Mouse (Mus musculus) hindbrain, embryonic 10.5 days (tissue): ENCODE data around the gene Tex36. TPM values are rescaled to one million over a fixed set of nuclear protein-coding genes. Genes with fewer than 3 reads are reported as not detected.

Experiments
- DNase-seq: peaks from one replicate; pipeline ENCODE4 v3.0.0-alpha.2; 2017; ENCODE audit warnings: low spot score
- H3K27ac ChIP-seq: fragments of 300-500 bp; sonication (generic); 2 replicates; pipeline ENCODE4 v1.5.1; 2016; ENCODE audit warnings: mild to moderate bottlenecking, moderate library complexity
- H3K27me3 ChIP-seq: fragments of 300-500 bp; sonication (generic); 2 replicates; pipeline ENCODE4 v1.6.1; 2016; ENCODE audit warnings: mild to moderate bottlenecking; ENCODE audit not compliant: poor library complexity, insufficient read depth, severe bottlenecking
- H3K36me3 ChIP-seq: fragments of 300-500 bp; sonication (generic); 2 replicates; pipeline ENCODE4 v1.6.1; 2016; ENCODE audit warnings: mild to moderate bottlenecking, moderate library complexity
- H3K4me1 ChIP-seq: fragments of 300-500 bp; sonication (generic); replicated peaks from 2 replicates; pipeline ENCODE4 v1.6.1; 2016; ENCODE audit warnings: mild to moderate bottlenecking
- H3K4me3 ChIP-seq: fragments of 300-500 bp; sonication (generic); 2 replicates; pipeline ENCODE4 v1.5.1; 2016; ENCODE audit warnings: mild to moderate bottlenecking, moderate library complexity
- H3K9me3 ChIP-seq: fragments of 300-500 bp; sonication (generic); 2 replicates; pipeline ENCODE4 v1.6.1; 2016; ENCODE audit warnings: mild to moderate bottlenecking, moderate library complexity
- WGBS: fragments of 180-500 bp; shearing (Covaris S2); methylation state at CpG from one replicate; pipeline ENCODE4 v1.1.7; 2016; 5-methylcytosine and 5-hydroxymethylcytosine counted together
- polyA plus RNA-seq: library from polyadenylated mRNA; unstranded; fragments of >200 nt; fragmentation: Nextera tagmentation; extraction: Ambion mirVana; gene quantifications from 2 replicates; pipeline ENCODE4 v1.2.1, GENCODE M21; 2016

Gene Tex36
- polyA plus RNA-seq = 0.16 TPM in 1 of 2 replicates, not detected in the other

DNA sequence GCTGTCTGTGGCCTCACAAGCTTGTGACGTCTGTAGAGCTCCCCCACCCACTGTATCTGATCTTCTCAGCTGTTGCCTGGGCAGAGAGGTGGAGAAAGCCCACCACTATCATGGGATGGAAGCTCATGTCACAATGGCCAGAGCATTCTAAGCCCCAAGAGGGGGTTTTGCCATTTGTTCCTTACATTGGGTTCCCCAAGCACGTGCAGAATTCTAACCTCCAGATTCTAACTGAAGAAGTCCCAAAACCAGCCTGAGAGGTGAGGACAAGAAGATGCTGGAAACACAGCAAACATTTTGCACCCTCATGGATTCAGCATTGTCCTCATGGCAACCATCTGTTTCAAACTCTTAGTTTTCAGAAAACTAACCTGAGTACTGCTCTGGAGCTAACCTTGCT is at the start of gene Tex36:
TSS of gene Tex36 (minus strand) at position 101 of the 400 bp plus-strand sequence.
- Histone ChIP-seq H3K4me1 (peaks cover 5% of the 10 kb centered on the region; the same call in 1 of the 2 replicates), H3K4me3 (no peak within 1 kb of the TSS), H3K27ac (no peak within 1 kb of the TSS), H3K27me3 (no peaks in the 10 kb centered on the region), H3K36me3 (no peaks in the 10 kb centered on the region), H3K9me3 (no peaks in the 10 kb centered on the region)
- WGBS = 60% methylated on average over 2 of the region's 2 CpGs
- no peak for DNase-seq

DNA sequence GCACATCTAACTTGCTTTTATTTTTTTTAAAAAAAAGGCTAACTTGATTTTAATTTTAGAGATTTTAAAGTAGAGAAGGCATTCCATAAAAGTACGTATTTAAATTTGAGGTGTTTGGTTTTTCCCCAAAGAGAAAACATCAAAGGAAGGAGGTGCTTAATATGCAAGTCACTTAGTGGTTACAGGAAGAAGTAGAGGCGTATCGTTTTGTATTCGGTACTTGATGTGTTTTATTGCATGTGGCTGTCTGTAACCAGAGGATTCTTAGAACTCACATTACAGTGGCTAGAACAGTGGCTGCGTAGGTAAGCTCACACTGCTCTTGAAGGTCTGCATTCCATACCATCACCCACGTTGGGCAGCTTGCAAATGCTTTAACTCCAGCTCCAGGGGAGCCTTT is 43.8 kb upstream of the Tex36 start:
- H3K4me1 ChIP-seq = no peaks in the 10 kb centered on the region
- no peaks in the 10 kb centered on the region for H3K9me3 ChIP-seq
- 90% methylated on average over 6 of the region's 6 CpGs for WGBS
- no peak for DNase-seq
- no peak overlapping the region for H3K4me3 ChIP-seq
- H3K27me3 ChIP-seq = no peaks in the 10 kb centered on the region
- no peak overlapping the region for H3K27ac ChIP-seq
- peaks cover 100% of the 10 kb centered on the region for H3K36me3 ChIP-seq

DNA sequence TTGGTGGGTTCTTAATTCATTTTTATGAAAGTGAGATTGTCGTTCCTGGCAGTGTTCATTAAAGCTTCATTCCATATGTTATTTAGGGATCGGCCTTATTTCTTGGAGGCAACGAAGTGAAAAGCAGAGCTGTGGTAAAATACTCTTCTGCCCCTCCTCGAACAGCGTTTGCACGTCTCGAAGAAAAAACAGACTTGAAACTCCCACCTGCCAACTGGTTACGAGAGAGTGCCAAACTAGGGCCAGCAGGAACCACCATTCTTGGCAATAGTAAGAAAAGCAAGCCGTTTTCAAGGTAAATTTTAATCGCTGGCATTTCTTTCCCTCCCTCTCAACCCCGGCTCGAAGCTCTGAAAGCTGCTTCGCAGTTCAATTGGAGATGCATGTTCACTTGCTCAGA is 36.9 kb upstream of the Tex36 start:
- Histone ChIP-seq H3K9me3 (no peaks in the 10 kb centered on the region), H3K36me3 (peaks cover 48% of the 10 kb centered on the region), H3K27me3 (no peaks in the 10 kb centered on the region), H3K4me3 (peak overlapping the region; percentile 87; the same call in 1 of the 2 replicates), H3K27ac (no peak overlapping the region), H3K4me1 (peaks cover 16% of the 10 kb centered on the region)
- WGBS = 92% methylated on average over 13 of the region's 13 CpGs
- DNase-seq = no peak

DNA sequence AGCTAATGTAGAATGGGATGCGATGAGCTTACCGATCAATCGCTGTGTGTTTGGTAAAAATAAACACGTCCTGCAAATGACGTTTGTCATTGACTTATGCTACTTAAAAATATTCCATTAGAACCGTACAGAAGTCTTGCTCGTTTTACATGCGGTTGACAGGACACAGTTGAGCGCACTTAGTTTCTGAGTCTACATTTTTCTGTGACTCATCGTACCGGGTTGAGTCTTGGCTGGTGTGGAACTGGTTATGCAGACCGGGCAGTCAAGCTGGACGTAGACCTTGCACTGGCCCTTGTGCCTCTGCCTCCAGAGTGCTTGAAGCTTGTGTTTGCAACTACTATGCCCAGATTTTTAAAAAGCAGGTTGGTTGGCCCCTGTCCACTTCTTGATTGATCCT is 36.3 kb upstream of the Tex36 start:
- DNase-seq = no peak
- H3K27me3 ChIP-seq = no peaks in the 10 kb centered on the region
- H3K4me1 ChIP-seq = peaks cover 16% of the 10 kb centered on the region
- peaks cover 43% of the 10 kb centered on the region for H3K36me3 ChIP-seq
- H3K9me3 ChIP-seq = no peaks in the 10 kb centered on the region
- peak overlapping the region; percentile 87 for H3K4me3 ChIP-seq
- 16% methylated on average over 13 of the region's 13 CpGs for WGBS
- H3K27ac ChIP-seq = peak overlapping the region; percentile 97

DNA sequence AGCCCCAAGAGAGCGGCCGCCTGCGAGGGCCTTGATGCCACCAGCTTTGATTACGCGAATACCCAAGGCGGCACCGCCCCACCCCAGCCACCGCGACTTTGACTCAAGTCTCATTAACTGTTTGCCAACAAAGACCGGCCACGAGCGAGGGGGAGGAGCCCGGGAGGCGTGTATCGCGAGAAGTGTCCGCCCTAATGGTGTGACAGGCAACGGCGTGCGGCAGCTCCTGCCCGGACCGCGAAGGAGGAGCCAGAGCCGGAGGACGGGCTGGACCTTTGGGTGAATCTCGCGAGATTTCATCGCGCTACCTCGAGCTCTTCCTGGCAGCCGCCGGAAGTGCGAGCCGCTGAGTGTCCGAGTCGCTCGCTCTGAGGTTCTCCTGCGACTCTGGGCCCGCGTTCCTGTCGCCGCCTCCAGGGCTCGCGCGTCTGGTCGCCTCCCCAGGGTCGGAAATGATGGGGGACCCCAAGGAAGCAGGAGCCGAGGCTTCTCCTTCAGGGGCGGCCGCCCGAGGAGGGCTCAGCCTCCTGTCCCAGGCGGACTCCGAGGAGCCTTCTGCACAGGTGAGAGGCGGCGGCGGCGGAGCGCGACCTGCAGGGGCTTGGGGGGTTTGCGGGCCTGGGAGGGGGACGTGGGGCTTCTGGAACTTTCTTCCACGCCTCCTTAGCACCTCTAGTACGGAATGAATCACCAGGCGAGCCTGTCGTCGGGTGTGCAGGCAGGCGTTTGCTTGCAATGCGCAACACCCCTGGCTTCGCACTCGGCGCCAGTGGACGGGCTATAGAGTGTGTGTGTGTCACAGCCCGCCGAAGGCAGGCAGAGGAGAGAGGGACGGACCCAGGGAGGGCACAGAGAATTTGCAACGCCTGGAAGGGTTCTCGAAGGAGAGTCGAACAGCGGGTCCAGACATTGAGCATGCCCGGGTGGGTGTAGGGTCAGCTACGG is 35.7 kb upstream of the Tex36 start, which contains the start of gene Edrf1:
TSS of gene Edrf1 (plus strand) at position 183 of the 945 bp plus-strand sequence.
- Histone ChIP-seq H3K9me3 (no peaks in the 10 kb centered on the region), H3K27ac (peak within 1 kb of the TSS; percentile 97), H3K4me1 (peaks cover 16% of the 10 kb centered on the region), H3K4me3 (peak within 1 kb of the TSS; percentile 87), H3K36me3 (peaks cover 37% of the 10 kb centered on the region), H3K27me3 (no peaks in the 10 kb centered on the region)
- DNase-seq = peak; percentile 99
- under 1% methylated on average over 81 of the region's 81 CpGs for WGBS

DNA sequence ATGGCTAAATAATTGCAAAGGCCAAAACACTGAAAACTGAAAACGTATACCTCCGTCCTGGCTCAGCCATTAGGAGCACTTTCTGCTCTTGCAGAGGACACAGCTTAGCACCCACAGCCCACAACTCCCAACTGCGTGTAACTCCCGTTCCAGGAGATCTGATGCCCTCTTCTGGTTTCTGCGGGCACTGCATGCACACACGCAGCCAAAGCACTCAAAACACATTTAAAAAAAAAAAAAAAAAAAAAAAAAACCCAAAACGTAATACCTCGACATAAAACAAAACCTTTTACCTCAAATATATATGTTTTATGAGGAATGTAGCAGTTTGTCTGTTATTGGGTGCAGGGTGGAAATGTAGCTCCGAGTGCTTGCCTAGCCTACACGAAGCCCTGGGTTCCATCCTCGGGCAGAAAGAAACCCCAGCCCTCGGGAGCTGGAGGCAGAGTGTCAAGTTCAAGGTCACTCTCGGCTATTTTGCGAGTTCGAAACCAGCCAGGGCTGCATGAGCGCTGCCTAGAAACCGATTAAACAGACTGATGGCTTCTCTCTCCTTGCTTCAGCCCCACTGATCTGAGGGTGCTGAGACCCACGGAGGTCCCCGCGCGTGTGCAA is 34.9 kb upstream of the Tex36 start:
- peak; percentile 89 for DNase-seq
- Histone ChIP-seq H3K27me3 (no peaks in the 10 kb centered on the region), H3K9me3 (no peaks in the 10 kb centered on the region), H3K27ac (peak overlapping the region; percentile 97), H3K4me1 (peaks cover 16% of the 10 kb centered on the region), H3K36me3 (peaks cover 29% of the 10 kb centered on the region), H3K4me3 (peak overlapping the region; percentile 87)
- WGBS = 2% methylated on average over 21 of the region's 21 CpGs

DNA sequence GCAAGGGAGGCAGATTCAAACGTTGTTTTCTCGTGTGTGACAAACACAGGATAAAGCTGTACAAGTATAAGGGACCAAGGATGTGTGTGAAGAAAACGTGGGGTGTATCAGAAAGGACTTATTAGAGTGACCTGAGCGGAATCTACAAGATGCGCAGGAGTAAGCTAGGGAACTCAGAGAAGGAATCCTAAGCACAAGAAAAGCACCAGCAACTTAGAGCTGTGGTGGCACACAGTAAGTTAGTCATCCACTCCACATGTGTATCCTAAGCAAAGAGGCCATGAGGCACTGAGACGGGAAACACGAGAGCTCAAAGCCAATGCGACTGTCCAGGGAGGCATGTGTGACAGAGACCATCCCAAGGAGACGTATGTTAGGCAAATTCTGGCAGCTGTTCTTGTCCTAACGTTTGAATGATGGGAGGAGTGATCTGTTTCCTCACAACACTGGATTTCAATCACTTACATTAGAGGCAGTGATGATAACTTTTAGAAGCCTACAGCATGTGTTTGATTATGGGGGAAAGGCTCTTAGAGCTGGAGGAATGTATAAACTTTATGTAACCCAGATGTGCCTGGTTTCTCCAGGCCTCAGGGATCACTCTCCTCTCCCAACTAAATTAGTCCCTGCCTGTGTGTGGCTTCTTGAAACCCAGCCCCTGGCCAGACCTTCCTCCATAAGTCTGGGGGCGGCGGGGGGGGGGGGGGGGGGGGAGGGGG is 33.1 kb upstream of the Tex36 start:
- Histone ChIP-seq H3K27me3 (no peaks in the 10 kb centered on the region), H3K9me3 (no peaks in the 10 kb centered on the region), H3K4me3 (no peak overlapping the region), H3K27ac (no peak overlapping the region), H3K4me1 (peaks cover 16% of the 10 kb centered on the region), H3K36me3 (peaks cover 11% of the 10 kb centered on the region)
- DNase-seq = peak; percentile 29
- WGBS = 60% methylated on average over 10 of the region's 12 CpGs

DNA sequence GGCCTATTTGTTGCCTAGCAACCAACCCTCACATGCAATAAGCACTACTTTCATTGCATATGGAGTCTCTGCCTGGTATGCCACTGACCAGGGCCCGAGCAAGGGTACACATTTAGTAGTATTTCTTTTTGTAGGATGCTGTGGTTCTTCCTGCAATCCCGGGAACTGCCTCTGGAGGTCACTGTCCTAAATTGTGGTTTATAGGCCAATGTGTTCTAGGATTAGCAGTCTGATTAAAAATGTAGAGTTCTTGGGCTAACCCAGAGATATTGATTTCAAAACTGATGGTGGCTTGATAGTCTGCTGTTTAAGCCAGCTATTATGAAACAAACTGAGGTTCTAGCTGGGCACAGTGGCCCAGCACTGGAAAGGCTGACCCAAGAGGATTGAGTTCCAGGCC is 30.5 kb upstream of the Tex36 start:
- peaks cover 5% of the 10 kb centered on the region for H3K4me1 ChIP-seq
- WGBS = 23% methylated on average over 2 of the region's 2 CpGs
- H3K36me3 ChIP-seq = no peaks in the 10 kb centered on the region
- peak; percentile 64 for DNase-seq
- H3K9me3 ChIP-seq = no peaks in the 10 kb centered on the region
- H3K4me3 ChIP-seq = no peak overlapping the region
- H3K27me3 ChIP-seq = no peaks in the 10 kb centered on the region
- H3K27ac ChIP-seq = no peak overlapping the region

DNA sequence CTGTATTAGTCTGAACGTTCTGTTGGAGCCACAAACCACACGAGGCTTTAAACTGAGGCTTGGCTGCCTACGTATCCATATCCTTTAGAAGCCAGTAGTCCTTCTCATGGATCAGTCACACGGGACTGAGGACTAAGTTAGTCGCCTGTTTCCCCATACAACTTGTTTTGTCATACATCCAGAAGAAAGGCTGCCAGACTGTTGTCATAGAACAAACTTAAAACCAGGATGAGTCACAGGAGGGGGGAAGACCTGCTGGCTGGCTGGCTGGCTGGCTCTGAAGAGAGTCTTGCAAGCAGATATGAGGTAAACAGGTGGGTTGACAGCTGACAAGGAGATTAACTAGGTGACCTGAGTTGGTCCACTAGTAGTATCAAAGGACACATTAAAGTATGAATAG is 28.9 kb upstream of the Tex36 start:
- Histone ChIP-seq H3K36me3 (no peaks in the 10 kb centered on the region), H3K4me3 (no peak overlapping the region), H3K4me1 (peaks cover 13% of the 10 kb centered on the region), H3K9me3 (no peaks in the 10 kb centered on the region), H3K27me3 (no peaks in the 10 kb centered on the region), H3K27ac (no peak overlapping the region)
- no peak for DNase-seq
- 81% methylated on average over 5 of the region's 5 CpGs for WGBS

- H3K4me1 ChIP-seq = peaks cover 13% of the 10 kb centered on the region
- no peaks in the 10 kb centered on the region for H3K36me3 ChIP-seq
- no peaks in the 10 kb centered on the region for H3K27me3 ChIP-seq
- DNase-seq = peak; percentile 34
- 39% methylated on average over 14 of the region's 14 CpGs for WGBS
- H3K27ac ChIP-seq = peak overlapping the region; percentile 64
- no peaks in the 10 kb centered on the region for H3K9me3 ChIP-seq
- no peak overlapping the region for H3K4me3 ChIP-seq
These were observed 25.4 kb upstream of the Tex36 start for GRCm38 (mm10) chr7:133627184-133627936.

DNA sequence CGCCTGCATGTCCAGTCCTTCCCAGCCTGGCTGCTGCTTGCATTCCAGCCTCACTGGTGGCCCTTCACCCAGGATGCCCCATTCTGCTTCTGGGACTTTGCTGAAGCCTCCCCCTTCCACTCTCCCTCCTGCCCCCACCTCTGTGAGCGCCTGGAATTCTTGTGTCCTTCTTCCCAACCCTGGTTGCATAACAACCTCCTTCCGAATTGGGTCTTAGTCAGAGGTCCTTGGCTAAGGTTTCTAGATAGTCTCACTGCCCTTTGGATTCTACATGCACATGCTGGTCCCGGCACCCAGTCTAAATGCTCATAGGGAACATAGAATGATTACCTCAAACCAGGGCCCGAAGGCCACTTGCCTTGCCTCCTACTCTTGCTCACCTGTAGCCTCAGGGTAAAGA is 21.3 kb upstream of the Tex36 start:
- H3K27me3 ChIP-seq = no peaks in the 10 kb centered on the region
- WGBS = 83% methylated on average over 5 of the region's 5 CpGs

GRCm38 (mm10) chr7:133620721-133621120 is 18.8 kb upstream of the Tex36 start:
- peak; percentile 17 for DNase-seq
- Histone ChIP-seq H3K4me3 (no peak overlapping the region), H3K36me3 (no peaks in the 10 kb centered on the region), H3K9me3 (no peaks in the 10 kb centered on the region), H3K27ac (no peak overlapping the region), H3K27me3 (no peaks in the 10 kb centered on the region), H3K4me1 (no peaks in the 10 kb centered on the region)
- 67% methylated on average over 11 of the region's 11 CpGs for WGBS

More for the DNA sequence above, 21.3 kb upstream of the Tex36 start:
- peaks cover 13% of the 10 kb centered on the region for H3K4me1 ChIP-seq
- DNase-seq = no peak
- no peak overlapping the region for H3K27ac ChIP-seq
- H3K9me3 ChIP-seq = no peaks in the 10 kb centered on the region
- H3K4me3 ChIP-seq = no peak overlapping the region
- H3K36me3 ChIP-seq = no peaks in the 10 kb centered on the region
